Mouse (Mus musculus): ENCODE results near the gene Grm7. TPM values are rescaled to one million over a fixed set of nuclear protein-coding genes. Genes with fewer than 3 reads are reported as not detected.

The Grm7 gene
- polyA plus RNA-seq, 1 experiment from 2014 or later, result 0.11 TPM

- no peak overlapping the region for H3K4me3 ChIP-seq (ENCODE audit: low read length)
- 83% methylated on average over 3 of the region's 3 CpGs for WGBS
Observed at GRCm38 (mm10) chr6:111057798-111058197, 412.4 kb downstream of the Grm7 start.

GRCm38 (mm10) chr6:111060004-111060403 lies 414.6 kb downstream of the Grm7 start:
- H3K4me3 ChIP-seq (ENCODE audit: low read length), result no peak overlapping the region
- no peaks in the 10 kb centered on the region for H3K9me3 ChIP-seq (ENCODE audit: control insufficient read depth, low read length)
- 72% methylated on average over 4 of the region's 4 CpGs for WGBS
- no peaks in the 10 kb centered on the region for H3K27me3 ChIP-seq (ENCODE audit: control insufficient read depth, insufficient read depth, low read depth, low read length)
- H3K4me1 ChIP-seq (replicated peaks; ENCODE audit: control insufficient read depth, insufficient read depth, low read length), result no peaks in the 10 kb centered on the region
- H3K9ac ChIP-seq (ENCODE audit: low read length), result no peak overlapping the region
- H3K36me3 ChIP-seq (ENCODE audit: control insufficient read depth, insufficient read depth, low read length), result no peaks in the 10 kb centered on the region
- no peak overlapping the region for H3K27ac ChIP-seq (ENCODE audit: low read length)
- ATAC-seq (ENCODE audit: low read depth), result no peak
- H3K4me2 ChIP-seq (ENCODE audit: low read depth, low read length), result no peak overlapping the region

More at GRCm38 (mm10) chr6:111057798-111058197, 412.4 kb downstream of the Grm7 start:
- H3K27ac ChIP-seq (ENCODE audit: low read length), result no peak overlapping the region
- H3K9me3 ChIP-seq (ENCODE audit: control insufficient read depth, low read length), result no peaks in the 10 kb centered on the region
- H3K9ac ChIP-seq (ENCODE audit: low read length), result no peak overlapping the region
- no peaks in the 10 kb centered on the region for H3K36me3 ChIP-seq (ENCODE audit: control insufficient read depth, insufficient read depth, low read length)
- H3K27me3 ChIP-seq (ENCODE audit: control insufficient read depth, insufficient read depth, low read depth, low read length), result no peaks in the 10 kb centered on the region
- ATAC-seq (ENCODE audit: low read depth), result no peak
- H3K4me1 ChIP-seq (replicated peaks; ENCODE audit: control insufficient read depth, insufficient read depth, low read length), result no peaks in the 10 kb centered on the region
- H3K4me2 ChIP-seq (ENCODE audit: low read depth, low read length), result no peak overlapping the region

GRCm38 (mm10) chr6:111084569-111084968 lies 439.2 kb downstream of the Grm7 start:
- no peak overlapping the region for H3K4me2 ChIP-seq (ENCODE audit: low read depth, low read length)
- no peaks in the 10 kb centered on the region for H3K9me3 ChIP-seq (ENCODE audit: control insufficient read depth, low read length)
- no peak for ATAC-seq (ENCODE audit: low read depth)
- H3K4me3 ChIP-seq (ENCODE audit: low read length), result no peak overlapping the region
- no peaks in the 10 kb centered on the region for H3K4me1 ChIP-seq (replicated peaks; ENCODE audit: control insufficient read depth, insufficient read depth, low read length)
- no peaks in the 10 kb centered on the region for H3K27me3 ChIP-seq (ENCODE audit: control insufficient read depth, insufficient read depth, low read depth, low read length)
- WGBS, result 66% methylated on average over 3 of the region's 3 CpGs
- H3K9ac ChIP-seq (ENCODE audit: low read length), result no peak overlapping the region
- H3K36me3 ChIP-seq (ENCODE audit: control insufficient read depth, insufficient read depth, low read length), result no peaks in the 10 kb centered on the region
- H3K27ac ChIP-seq (ENCODE audit: low read length), result no peak overlapping the region

- WGBS, result 73% methylated on average over 1 of the region's 1 CpGs
- Histone ChIP-seq H3K36me3 (ENCODE audit: control insufficient read depth, insufficient read depth, low read length) (no peaks in the 10 kb centered on the region), H3K9me3 (ENCODE audit: control insufficient read depth, low read length) (no peaks in the 10 kb centered on the region), H3K4me1 (replicated peaks; ENCODE audit: control insufficient read depth, insufficient read depth, low read length) (no peaks in the 10 kb centered on the region), H3K27ac (ENCODE audit: low read length) (no peak overlapping the region), H3K27me3 (ENCODE audit: control insufficient read depth, insufficient read depth, low read depth, low read length) (no peaks in the 10 kb centered on the region), H3K9ac (ENCODE audit: low read length) (no peak overlapping the region), H3K4me3 (ENCODE audit: low read length) (no peak overlapping the region), H3K4me2 (ENCODE audit: low read depth, low read length) (no peak overlapping the region)
- no peak for ATAC-seq (ENCODE audit: low read depth)
Observed at GRCm38 (mm10) chr6:111094818-111095217, 449.4 kb downstream of the Grm7 start.

GRCm38 (mm10) chr6:111105485-111105884 lies 460.1 kb downstream of the Grm7 start:
- no peak overlapping the region for H3K9ac ChIP-seq (ENCODE audit: low read length)
- H3K36me3 ChIP-seq (ENCODE audit: control insufficient read depth, insufficient read depth, low read length), result no peaks in the 10 kb centered on the region
- no peak overlapping the region for H3K4me3 ChIP-seq (ENCODE audit: low read length)
- 69% methylated on average over 1 of the region's 1 CpGs for WGBS
- H3K9me3 ChIP-seq (ENCODE audit: control insufficient read depth, low read length), result no peaks in the 10 kb centered on the region
- H3K27ac ChIP-seq (ENCODE audit: low read length), result no peak overlapping the region
- no peak overlapping the region for H3K4me2 ChIP-seq (ENCODE audit: low read depth, low read length)
- no peaks in the 10 kb centered on the region for H3K27me3 ChIP-seq (ENCODE audit: control insufficient read depth, insufficient read depth, low read depth, low read length)
- H3K4me1 ChIP-seq (replicated peaks; ENCODE audit: control insufficient read depth, insufficient read depth, low read length), result no peaks in the 10 kb centered on the region
- ATAC-seq (ENCODE audit: low read depth), result no peak

- no peak overlapping the region for H3K4me2 ChIP-seq (ENCODE audit: low read depth, low read length)
- H3K27ac ChIP-seq (ENCODE audit: low read length), result no peak overlapping the region
- no peak overlapping the region for H3K4me3 ChIP-seq (ENCODE audit: low read length)
- no peak overlapping the region for H3K9ac ChIP-seq (ENCODE audit: low read length)
- ATAC-seq (ENCODE audit: low read depth), result no peak
- H3K4me1 ChIP-seq (replicated peaks; ENCODE audit: control insufficient read depth, insufficient read depth, low read length), result no peaks in the 10 kb centered on the region
- no peaks in the 10 kb centered on the region for H3K36me3 ChIP-seq (ENCODE audit: control insufficient read depth, insufficient read depth, low read length)
- no peaks in the 10 kb centered on the region for H3K9me3 ChIP-seq (ENCODE audit: control insufficient read depth, low read length)
- no peaks in the 10 kb centered on the region for H3K27me3 ChIP-seq (ENCODE audit: control insufficient read depth, insufficient read depth, low read depth, low read length)
- 68% methylated on average over 1 of the region's 1 CpGs for WGBS
Observed at GRCm38 (mm10) chr6:111161037-111161436, 515.7 kb downstream of the Grm7 start.

GRCm38 (mm10) chr6:111195333-111195732 lies 550.0 kb downstream of the Grm7 start:
- no peaks in the 10 kb centered on the region for H3K36me3 ChIP-seq (ENCODE audit: control insufficient read depth, insufficient read depth, low read length)
- no peak overlapping the region for H3K4me2 ChIP-seq (ENCODE audit: low read depth, low read length)
- ATAC-seq (ENCODE audit: low read depth), result no peak
- H3K9me3 ChIP-seq (ENCODE audit: control insufficient read depth, low read length), result no peaks in the 10 kb centered on the region
- no peak overlapping the region for H3K27ac ChIP-seq (ENCODE audit: low read length)
- no peaks in the 10 kb centered on the region for H3K27me3 ChIP-seq (ENCODE audit: control insufficient read depth, insufficient read depth, low read depth, low read length)
- H3K4me3 ChIP-seq (ENCODE audit: low read length), result no peak overlapping the region
- no peak overlapping the region for H3K9ac ChIP-seq (ENCODE audit: low read length)
- 76% methylated on average over 3 of the region's 3 CpGs for WGBS
- H3K4me1 ChIP-seq (replicated peaks; ENCODE audit: control insufficient read depth, insufficient read depth, low read length), result no peaks in the 10 kb centered on the region

GRCm38 (mm10) chr6:111221083-111221729 lies 575.8 kb downstream of the Grm7 start:
- H3K9me3 ChIP-seq (ENCODE audit: control insufficient read depth, low read length), result no peaks in the 10 kb centered on the region
- no peak overlapping the region for H3K27ac ChIP-seq (ENCODE audit: low read length)
- ATAC-seq (ENCODE audit: low read depth), result no peak
- H3K4me1 ChIP-seq (replicated peaks; ENCODE audit: control insufficient read depth, insufficient read depth, low read length), result no peaks in the 10 kb centered on the region
- 70% methylated on average over 6 of the region's 6 CpGs for WGBS
- H3K27me3 ChIP-seq (ENCODE audit: control insufficient read depth, insufficient read depth, low read depth, low read length), result no peaks in the 10 kb centered on the region
- H3K9ac ChIP-seq (ENCODE audit: low read length), result no peak overlapping the region
- H3K4me2 ChIP-seq (ENCODE audit: low read depth, low read length), result no peak overlapping the region
- H3K36me3 ChIP-seq (ENCODE audit: control insufficient read depth, insufficient read depth, low read length), result no peaks in the 10 kb centered on the region
- H3K4me3 ChIP-seq (ENCODE audit: low read length), result no peak overlapping the region

GRCm38 (mm10) chr6:111255215-111255614 lies 609.8 kb downstream of the Grm7 start:
- 50% methylated on average over 5 of the region's 5 CpGs for WGBS
- no peaks in the 10 kb centered on the region for H3K27me3 ChIP-seq (ENCODE audit: control insufficient read depth, insufficient read depth, low read depth, low read length)
- no peak overlapping the region for H3K9ac ChIP-seq (ENCODE audit: low read length)
- ATAC-seq (ENCODE audit: low read depth), result no peak; the same call in 1 of the 2 replicates
- no peak overlapping the region for H3K4me3 ChIP-seq (ENCODE audit: low read length)
- H3K27ac ChIP-seq (ENCODE audit: low read length), result no peak overlapping the region
- no peaks in the 10 kb centered on the region for H3K36me3 ChIP-seq (ENCODE audit: control insufficient read depth, insufficient read depth, low read length)
- H3K4me1 ChIP-seq (replicated peaks; ENCODE audit: control insufficient read depth, insufficient read depth, low read length), result no peaks in the 10 kb centered on the region
- H3K4me2 ChIP-seq (ENCODE audit: low read depth, low read length), result no peak overlapping the region
- H3K9me3 ChIP-seq (ENCODE audit: control insufficient read depth, low read length), result no peaks in the 10 kb centered on the region

- no peak overlapping the region for H3K27ac ChIP-seq (ENCODE audit: low read length)
- ATAC-seq (ENCODE audit: low read depth), result no peak
Observed at GRCm38 (mm10) chr6:111256939-111257338, 611.6 kb downstream of the Grm7 start.

More at GRCm38 (mm10) chr6:111256939-111257338, 611.6 kb downstream of the Grm7 start:
- H3K4me3 ChIP-seq (ENCODE audit: low read length), result no peak overlapping the region
- H3K4me1 ChIP-seq (replicated peaks; ENCODE audit: control insufficient read depth, insufficient read depth, low read length), result no peaks in the 10 kb centered on the region
- H3K9me3 ChIP-seq (ENCODE audit: control insufficient read depth, low read length), result no peaks in the 10 kb centered on the region
- no peak overlapping the region for H3K4me2 ChIP-seq (ENCODE audit: low read depth, low read length)
- H3K9ac ChIP-seq (ENCODE audit: low read length), result no peak overlapping the region
- no peaks in the 10 kb centered on the region for H3K27me3 ChIP-seq (ENCODE audit: control insufficient read depth, insufficient read depth, low read depth, low read length)
- no peaks in the 10 kb centered on the region for H3K36me3 ChIP-seq (ENCODE audit: control insufficient read depth, insufficient read depth, low read length)
- WGBS, result 74% methylated on average over 3 of the region's 3 CpGs
